Mouse (Mus musculus) testis, adult 2 months (tissue): ENCODE measurements around the gene Aqp5. TPM values are rescaled to one million over a fixed set of nuclear protein-coding genes. Genes with fewer than 3 reads are reported as not detected.

ENCODE experiments used
- H3K27ac ChIP-seq: fragments of 200-500 bp; 2 replicates; pipeline ENCODE4 v1.5.1; 2012; ENCODE audit warnings: low read depth, low read length; ENCODE audit not compliant: control insufficient read depth, insufficient read depth
- H3K27me3 ChIP-seq: fragments of 200-500 bp; 2 replicates; pipeline ENCODE4 v1.6.1; 2012; ENCODE audit warnings: mild to moderate bottlenecking, low read length, moderate library complexity; ENCODE audit not compliant: control insufficient read depth, insufficient read depth
- H3K36me3 ChIP-seq: fragments of 200-500 bp; 2 replicates; pipeline ENCODE4 v1.6.1; 2012; ENCODE audit warnings: mild to moderate bottlenecking, low read length; ENCODE audit not compliant: control insufficient read depth, insufficient read depth
- H3K4me1 ChIP-seq: fragments of 200-500 bp; 2 replicates; pipeline ENCODE4 v1.6.1; 2012; ENCODE audit warnings: low read length; ENCODE audit not compliant: control insufficient read depth, insufficient read depth
- H3K4me3 ChIP-seq: fragments of 200-500 bp; 2 replicates; pipeline ENCODE4 v1.5.1; 2012; ENCODE audit warnings: low read depth, mild to moderate bottlenecking, low read length, moderate library complexity, mixed read lengths; ENCODE audit not compliant: control insufficient read depth
- CTCF ChIP-seq: fragments of 200-500 bp; IDR thresholded peaks from 2 replicates; pipeline ENCODE4 v1.5.1; 2012; ENCODE audit warnings: low read depth, mild to moderate bottlenecking, inconsistent platforms, low read length, moderate library complexity; ENCODE audit not compliant: control insufficient read depth, insufficient read depth, insufficient replicate concordance
- POLR2A ChIP-seq: fragments of 200-500 bp; IDR thresholded peaks from 2 replicates; pipeline ENCODE4 v1.6.1; 2012; ENCODE audit warnings: low read depth, mild to moderate bottlenecking, inconsistent platforms, low read length, moderate library complexity; ENCODE audit not compliant: control insufficient read depth
- polyA plus RNA-seq: library from polyadenylated mRNA; depleted of rRNA; stranded (reverse); fragments of >200 nt; gene quantifications from 2 replicates; pipeline ENCODE4 v1.2.3, GENCODE M21; 2012; rRNA removed

The Aqp5 gene
- polyA plus RNA-seq, 1 experiment, result 1.1 TPM

DNA sequence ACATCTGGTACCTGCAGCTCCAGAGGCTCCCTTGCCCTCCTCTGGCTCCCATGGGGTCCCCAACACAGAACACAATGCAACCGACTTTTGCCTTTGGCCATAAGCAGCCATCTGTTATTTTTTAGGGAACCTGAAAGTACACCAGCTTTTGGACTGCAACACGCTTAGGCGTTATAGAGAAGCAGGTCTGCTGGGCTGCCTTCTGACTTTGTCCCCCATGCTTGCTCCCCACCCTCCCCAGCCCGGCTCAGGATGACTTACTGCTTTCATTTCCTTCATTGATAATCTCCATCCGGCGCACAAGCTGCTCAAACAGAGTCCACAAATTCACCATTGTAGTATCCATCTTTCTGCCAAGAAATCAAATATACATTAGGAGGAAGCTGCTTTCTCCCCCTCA, 52.0 kb downstream of the Aqp5 start:
- H3K36me3 ChIP-seq, result no peaks in the 10 kb centered on the region; the same call in 1 of the 2 replicates
- H3K27me3 ChIP-seq, result no peaks in the 10 kb centered on the region
- TF ChIP-seq POLR2A (no peak), CTCF (no peak)
- H3K27ac ChIP-seq, result no peak overlapping the region
- H3K4me1 ChIP-seq, result peaks cover 3% of the 10 kb centered on the region; the same call in 1 of the 2 replicates
- no peak overlapping the region for H3K4me3 ChIP-seq

DNA sequence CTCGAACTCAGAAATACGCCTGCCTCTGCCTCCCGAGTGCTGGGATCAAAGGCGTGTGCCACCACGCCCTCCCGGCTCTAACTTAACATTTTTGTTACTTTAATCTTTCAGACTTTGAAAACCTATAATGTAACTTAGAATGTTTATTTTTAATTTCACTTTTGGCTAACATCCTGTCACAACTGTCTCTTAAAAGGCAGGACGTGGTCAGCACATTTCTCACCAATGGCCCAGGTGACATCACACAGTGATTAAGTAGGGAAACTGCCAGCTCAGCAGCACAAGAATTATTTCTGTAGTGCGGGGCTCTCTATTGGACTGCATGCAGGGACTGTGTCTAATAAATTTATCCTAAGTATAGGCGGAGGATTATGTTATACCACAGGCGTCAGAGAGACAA, 53.2 kb downstream of the Aqp5 start:
- Histone ChIP-seq H3K4me1 (peaks cover 3% of the 10 kb centered on the region; the same call in 1 of the 2 replicates), H3K27ac (no peak overlapping the region), H3K36me3 (no peaks in the 10 kb centered on the region; the same call in 1 of the 2 replicates), H3K27me3 (no peaks in the 10 kb centered on the region), H3K4me3 (no peak overlapping the region)
- no peak for TF ChIP-seq CTCF
- no peak for TF ChIP-seq POLR2A

Other genes with a start within 250 kb of the Aqp5 start
- gene Fmnl3, start 220.3 kb upstream of the Aqp5 start, polyA plus RNA-seq, result 14.3 and 15.3 TPM in 2 replicates
- 734 and 786 TPM in 2 replicates for gene Tmbim6, start 197.9 kb upstream of the Aqp5 start, polyA plus RNA-seq
- 3.9 and 4.4 TPM in 2 replicates for gene Nckap5l, start 133.0 kb upstream of the Aqp5 start, polyA plus RNA-seq
- 4.6 and 4.7 TPM in 2 replicates for gene Bcdin3d, start 116.1 kb upstream of the Aqp5 start, polyA plus RNA-seq
- gene Faim2, start 62.6 kb upstream of the Aqp5 start, polyA plus RNA-seq, result 0.19 and 0.72 TPM in 2 replicates
- gene Aqp2, start 11.7 kb upstream of the Aqp5 start, polyA plus RNA-seq, result 13.8 and 16.9 TPM in 2 replicates
- not detected in 2 replicates for gene Aqp6, start 10.6 kb downstream of the Aqp5 start, polyA plus RNA-seq
- 41.2 and 45.7 TPM in 2 replicates for gene Racgap1, start 60.9 kb downstream of the Aqp5 start, polyA plus RNA-seq
- 0.07 and 0.16 TPM in 2 replicates for gene Asic1, start 79.6 kb downstream of the Aqp5 start, polyA plus RNA-seq
- 26.3 and 30.9 TPM in 2 replicates for gene Smarcd1, start 111.3 kb downstream of the Aqp5 start, polyA plus RNA-seq
- not detected in 2 replicates for gene Gm17349, start 114.7 kb downstream of the Aqp5 start, polyA plus RNA-seq
- 16.6 and 16.9 TPM in 2 replicates for gene Gpd1, start 126.7 kb downstream of the Aqp5 start, polyA plus RNA-seq
- 50.5 and 51.6 TPM in 2 replicates for gene Cox14, start 134.8 kb downstream of the Aqp5 start, polyA plus RNA-seq
- 19.4 and 23.4 TPM in 2 replicates for gene Cers5, start 182.1 kb downstream of the Aqp5 start, polyA plus RNA-seq